Mouse (Mus musculus): ENCODE measurements at regions not wholly inside any gene's neighbourhood (a gene's known extent, or its start where the extent isn't known, plus 50 kb on each side); places are given as distances from the start of the nearest gene placed in this dataset.

GRCm38 (mm10) chr14:105779760-105780159 is 116.9 kb downstream of the Spry2 start:
- DNase-seq (ENCODE audit: low spot score in 2 of 2): no peak

DNA sequence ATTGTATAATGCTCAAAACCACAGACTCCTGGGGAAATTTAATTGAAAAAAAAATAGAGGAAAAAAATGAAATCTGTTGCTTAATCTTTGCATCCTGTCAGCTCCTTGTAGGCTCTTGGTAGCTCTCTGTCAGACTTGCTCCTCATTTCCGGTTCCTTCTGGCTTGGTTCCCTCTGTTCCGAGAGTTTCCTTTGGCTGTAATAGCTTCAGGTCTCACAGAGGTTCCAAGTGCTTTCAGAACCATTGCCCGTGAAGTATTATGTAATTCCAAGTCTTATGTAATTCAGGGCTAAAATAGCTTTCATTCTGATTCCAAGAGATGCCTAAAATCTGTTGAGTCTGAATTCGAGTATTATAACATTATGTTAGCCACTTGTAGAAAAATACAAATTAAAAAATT is 117.3 kb downstream of the Spry2 start:
- DNase-seq (ENCODE audit: low spot score in 2 of 2): no peak

- DNase-seq (ENCODE audit: low spot score in 2 of 2): no peak
Measured at GRCm38 (mm10) chr14:105773674-105774073, 122.9 kb downstream of the Spry2 start.

- DNase-seq (ENCODE audit: low spot score in 2 of 2): no peak
Measured at GRCm38 (mm10) chr14:105767100-105767499, 129.5 kb downstream of the Spry2 start.

DNA sequence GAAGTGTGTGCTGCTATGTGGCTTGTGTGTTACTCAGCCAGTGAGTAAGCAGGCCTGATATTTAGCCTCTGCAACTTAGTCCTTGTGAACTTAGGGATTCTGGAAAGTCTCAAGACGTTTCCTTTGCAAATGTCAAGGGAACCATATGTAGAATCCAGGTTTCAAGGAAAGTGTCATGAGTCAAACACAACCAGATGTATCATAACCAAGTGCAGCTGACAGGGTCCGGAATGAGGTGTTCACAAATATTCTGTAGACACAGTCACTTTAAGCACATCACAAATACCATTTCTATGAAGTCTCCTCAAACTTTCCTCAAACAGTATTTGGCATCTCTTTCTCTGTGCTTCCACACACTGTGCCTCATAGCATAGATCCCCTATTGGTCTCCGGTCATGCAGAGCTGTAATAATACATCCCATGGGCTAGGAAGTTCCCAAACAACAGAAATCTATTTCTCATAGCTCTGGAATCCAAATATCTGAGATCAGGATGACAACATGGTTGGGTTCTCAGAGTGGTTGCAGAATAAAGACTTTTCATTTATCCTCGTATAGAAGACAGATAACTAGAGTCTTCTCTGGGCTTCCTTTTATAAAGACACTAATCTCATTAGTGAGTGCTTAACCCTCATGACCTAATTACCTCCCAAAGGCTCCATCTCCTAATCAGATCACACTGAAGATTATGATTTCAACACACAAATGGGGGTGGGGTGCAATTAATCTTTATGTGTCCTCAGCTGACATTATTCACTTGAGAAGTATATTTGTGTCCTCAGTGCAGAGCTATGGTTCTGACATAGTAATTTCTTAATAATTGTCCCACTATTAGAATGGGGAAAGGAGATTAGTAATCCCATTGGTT is 143.9 kb downstream of the Spry2 start:
- no peak for DNase-seq (ENCODE audit: low spot score in 2 of 2)

GRCm38 (mm10) chr14:105751762-105752161 is 144.9 kb downstream of the Spry2 start:
- DNase-seq (ENCODE audit: low spot score in 2 of 2): no peak

- no peak for DNase-seq (ENCODE audit: low spot score in 2 of 2)
Measured at GRCm38 (mm10) chr14:105744578-105744977, 152.0 kb downstream of the Spry2 start.

- no peak for DNase-seq (ENCODE audit: low spot score in 2 of 2)
Measured at GRCm38 (mm10) chr14:105744125-105744524, 152.5 kb downstream of the Spry2 start.

DNA sequence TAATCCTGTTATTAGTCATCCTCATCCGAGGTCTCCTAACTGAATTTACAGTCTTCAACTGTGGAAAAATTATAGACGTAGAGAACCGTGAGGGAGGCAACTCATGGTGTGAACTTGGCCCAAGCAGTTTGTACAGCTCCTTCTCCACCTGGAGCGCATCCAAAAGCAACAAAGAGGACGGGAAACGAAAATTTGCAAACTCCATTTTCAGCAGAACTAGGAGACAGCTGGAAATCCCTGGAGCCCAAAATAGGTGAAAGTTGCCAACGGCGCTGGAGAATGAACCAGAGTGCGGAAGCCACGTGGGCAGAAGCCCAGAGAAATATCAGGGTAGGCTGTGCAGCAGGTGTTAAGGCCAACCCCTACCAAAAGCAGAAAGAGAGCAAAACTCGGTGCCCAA is 155.7 kb downstream of the Spry2 start:
- no peak for DNase-seq (ENCODE audit: low spot score in 2 of 2)

DNA sequence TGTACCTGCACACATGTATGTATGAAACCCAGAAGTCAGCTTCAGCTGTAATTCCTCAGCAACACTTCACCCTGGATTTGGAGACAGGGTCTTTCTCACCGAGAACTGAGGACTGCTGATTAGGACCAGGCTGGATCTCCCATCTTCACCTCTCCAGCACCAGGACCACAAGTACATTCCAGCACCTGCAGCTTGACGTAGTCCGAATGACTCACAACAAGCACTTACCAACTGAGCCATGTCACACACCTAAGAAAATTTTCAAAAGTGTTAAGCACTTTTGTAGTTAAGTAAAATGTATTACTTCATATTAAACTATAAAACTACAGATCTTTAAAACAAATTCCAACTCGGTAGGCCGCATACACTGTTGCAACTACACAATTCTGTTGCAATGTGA is 158.1 kb downstream of the Spry2 start:
- DNase-seq (ENCODE audit: low spot score in 2 of 2): no peak

GRCm38 (mm10) chr14:105736352-105736751 is 160.3 kb downstream of the Spry2 start:
- DNase-seq (ENCODE audit: low spot score in 2 of 2): no peak

GRCm38 (mm10) chr14:105734291-105734690 is 162.3 kb downstream of the Spry2 start:
- DNase-seq (ENCODE audit: low spot score in 2 of 2): no peak

DNA sequence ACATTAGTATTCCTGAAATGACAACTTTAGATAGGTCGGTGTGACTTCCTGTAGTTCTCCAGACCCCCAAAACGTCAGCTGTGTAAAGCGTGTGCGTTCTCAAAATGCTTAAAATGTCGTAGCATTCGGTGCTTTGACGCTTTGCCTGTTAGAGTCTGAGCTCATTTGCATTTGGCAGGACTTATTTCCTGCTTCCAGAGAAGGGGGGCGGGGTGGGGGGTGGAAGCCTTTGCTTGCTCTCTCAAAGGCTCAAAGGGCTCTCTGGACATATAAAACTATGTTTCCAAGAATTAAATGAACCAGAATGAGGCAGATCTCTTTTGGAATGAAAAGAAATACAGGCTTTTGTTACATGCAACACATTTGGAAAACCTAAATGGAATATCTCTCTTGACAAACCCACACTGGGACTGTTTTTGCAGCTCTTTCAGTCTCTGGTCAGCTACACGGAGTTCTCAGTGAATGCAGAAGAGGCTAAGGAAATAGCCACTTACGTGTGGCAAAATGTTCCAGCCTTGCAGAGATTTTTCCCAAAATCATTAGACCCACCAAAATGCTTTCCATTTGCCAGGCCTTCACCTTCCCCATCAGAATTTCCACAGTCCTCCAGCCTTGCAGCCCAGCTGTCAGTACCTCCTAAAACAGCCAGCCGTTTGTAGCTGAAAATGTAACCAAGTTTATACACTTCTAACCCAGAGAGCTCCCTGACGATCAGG is 163.4 kb downstream of the Spry2 start:
- no peak for DNase-seq (ENCODE audit: low spot score in 2 of 2)

- no peak for DNase-seq (ENCODE audit: low spot score in 2 of 2)
Measured at GRCm38 (mm10) chr14:105732221-105733012, 164.2 kb downstream of the Spry2 start.

DNA sequence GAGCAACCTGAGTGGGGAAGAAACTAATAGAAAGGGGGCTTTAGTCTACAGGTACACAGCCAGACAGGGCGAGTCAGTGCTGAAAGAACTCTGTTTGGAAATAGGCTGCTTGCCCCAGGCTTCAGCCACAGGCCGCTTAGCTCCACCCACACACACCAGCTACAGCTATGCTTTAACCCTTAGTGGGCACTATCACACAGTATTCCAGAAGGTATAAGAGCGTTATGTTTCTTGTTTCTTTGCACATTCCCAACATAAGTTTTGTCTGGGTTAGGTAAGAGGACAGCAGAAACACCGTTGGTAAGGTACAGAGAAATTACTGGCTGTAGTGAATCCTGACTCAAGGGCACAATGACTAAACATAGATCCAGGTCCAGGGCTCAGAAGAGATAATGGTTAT is 165.8 kb downstream of the Spry2 start:
- DNase-seq (ENCODE audit: low spot score in 2 of 2): no peak

GRCm38 (mm10) chr14:105728841-105729240 is 167.8 kb downstream of the Spry2 start:
- no peak for DNase-seq (ENCODE audit: low spot score in 2 of 2)

DNA sequence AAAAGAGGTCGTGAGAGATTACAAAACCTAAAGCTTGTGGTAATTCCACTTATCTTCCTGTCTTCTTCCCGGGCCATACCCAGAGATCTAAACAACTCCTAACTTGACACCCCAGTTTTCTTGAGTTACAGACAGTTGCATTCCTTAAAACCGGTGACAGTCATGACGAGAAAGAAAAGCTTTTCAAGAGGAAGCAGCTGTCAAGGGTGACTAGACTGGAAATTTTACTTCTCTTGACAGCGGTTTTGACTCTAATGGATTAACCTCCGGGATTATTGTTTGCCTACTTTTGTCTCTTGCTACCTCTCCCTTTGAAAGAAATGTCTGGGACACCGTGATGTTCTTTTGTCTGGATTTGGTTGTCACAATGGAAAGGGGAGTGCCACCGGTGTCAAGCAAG is 170.9 kb downstream of the Spry2 start:
- no peak for DNase-seq (ENCODE audit: low spot score in 2 of 2)

DNA sequence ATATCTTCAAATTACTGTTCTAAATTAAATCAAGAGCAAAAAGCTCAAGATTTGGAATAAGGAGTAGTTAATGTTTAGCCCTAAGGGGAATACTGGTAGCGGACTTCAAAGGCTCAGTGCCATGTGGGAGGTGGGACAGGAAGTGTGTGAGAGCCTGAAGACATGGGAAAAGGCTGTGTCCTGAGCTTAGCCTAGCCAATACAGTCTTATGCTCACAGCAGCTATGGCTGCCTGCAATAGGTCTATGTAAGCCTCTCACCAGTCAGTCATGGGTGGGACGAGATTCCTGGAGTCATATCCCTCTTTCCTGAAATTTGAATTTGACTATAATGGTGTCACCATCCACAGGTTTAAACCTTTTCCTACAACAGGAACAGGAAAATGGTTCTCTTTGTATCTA is 173.7 kb downstream of the Spry2 start:
- DNase-seq (ENCODE audit: low spot score in 2 of 2): no peak

DNA sequence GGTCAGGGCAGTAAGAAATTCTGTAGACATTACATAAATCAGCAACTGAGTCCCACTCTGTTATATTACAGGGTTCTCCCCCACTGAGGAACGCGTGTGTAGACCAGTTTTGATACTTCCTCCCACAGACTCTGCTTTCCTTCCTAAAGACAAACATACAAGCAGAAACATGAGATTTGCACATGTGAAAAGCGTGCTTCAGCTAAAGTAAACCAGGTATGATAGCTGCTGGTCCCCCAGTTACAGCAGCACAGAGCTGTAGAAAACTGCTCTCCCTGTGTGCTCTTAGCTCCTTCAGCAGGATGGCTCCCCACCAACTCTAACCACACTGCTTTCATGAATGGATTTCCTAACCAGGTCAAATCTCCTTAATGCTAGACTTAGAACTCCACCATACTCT is 175.0 kb downstream of the Spry2 start:
- DNase-seq (ENCODE audit: low spot score in 2 of 2): no peak

DNA sequence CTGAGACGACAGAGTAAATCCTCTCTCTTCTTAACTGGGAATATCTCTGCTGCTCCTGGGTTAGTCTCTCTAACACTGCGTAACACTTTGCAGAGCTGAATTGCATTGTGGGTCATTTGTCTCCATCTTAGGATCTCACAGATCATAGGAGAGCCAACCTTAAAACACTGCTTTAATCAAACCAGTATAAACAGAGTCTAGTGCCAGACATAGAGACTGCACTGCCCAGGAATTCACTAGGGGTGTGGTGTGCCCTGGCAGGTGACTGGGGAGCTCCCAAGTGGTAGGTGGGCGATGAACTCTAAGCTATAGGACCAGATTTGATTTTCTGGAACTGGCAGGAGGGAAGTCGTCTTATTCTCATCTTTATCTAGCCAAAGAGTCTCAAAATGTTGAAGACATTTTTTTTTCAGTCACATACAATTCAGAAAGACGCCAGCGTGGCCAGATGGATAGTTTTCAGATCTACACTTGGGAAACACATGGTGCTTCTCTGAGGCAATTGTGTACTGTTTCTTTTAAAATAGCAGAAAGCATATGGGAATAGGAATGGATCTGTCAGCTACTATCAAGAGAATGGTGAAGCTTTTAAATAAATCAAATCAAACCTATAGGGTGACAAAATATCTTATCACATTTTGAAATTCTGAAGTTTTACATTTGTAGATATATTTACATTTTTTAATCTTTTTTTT is 175.7 kb downstream of the Spry2 start:
- no peak for DNase-seq (ENCODE audit: low spot score in 2 of 2)

DNA sequence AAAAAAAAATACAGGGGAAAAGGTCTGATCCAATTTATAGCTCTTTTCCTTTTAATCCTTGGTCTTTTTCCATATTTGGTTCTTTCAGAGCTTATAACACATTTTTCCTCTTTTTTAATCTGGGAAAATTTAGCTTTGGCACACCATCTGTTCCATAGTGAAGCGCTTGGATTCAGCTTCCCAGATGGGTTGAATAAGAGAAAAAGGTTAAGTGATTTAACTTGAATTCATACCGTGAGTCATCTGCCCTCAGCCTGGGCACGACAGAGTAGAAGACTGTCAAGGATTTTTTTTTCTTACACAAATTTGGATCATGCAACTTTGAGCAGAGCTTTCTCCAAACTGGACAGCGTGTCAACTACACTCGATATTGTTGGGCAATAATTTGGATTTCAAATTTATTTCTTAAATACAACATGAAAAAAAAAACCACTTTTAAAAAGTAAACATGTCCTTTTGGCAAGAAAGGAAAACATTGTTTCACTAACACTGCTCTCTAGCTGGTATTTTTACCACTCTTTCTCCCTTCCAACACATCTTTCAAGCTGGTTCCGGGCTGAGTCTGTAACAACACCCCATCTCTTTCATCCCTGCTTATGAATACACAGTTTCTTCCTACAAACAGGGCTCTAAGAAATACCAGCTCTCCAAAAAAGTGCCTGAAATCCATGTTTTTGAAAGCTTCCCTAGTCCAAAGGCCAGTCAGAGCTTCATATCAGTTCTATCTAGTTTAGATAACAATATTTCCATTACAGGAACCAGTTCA is 177.8 kb downstream of the Spry2 start:
- no peak for DNase-seq (ENCODE audit: low spot score in 2 of 2)
